Mouse (Mus musculus): ENCODE results near the gene 4930470P17Rik. TPM values are rescaled to one million over a fixed set of nuclear protein-coding genes. Genes with fewer than 3 reads are reported as not detected.
"Not testable (repeated sequence)": the region's sequence is repeated elsewhere in the genome, so short reads cannot be mapped to it uniquely, and the experiment has no call there.

4930470P17Rik gene
- total and polyA plus RNA-seq, 3 experiments: not detected

- Histone ChIP-seq H3K79me2 (replicated peaks; ENCODE audit: control insufficient read depth, insufficient read depth, low read length) (no peaks in the 10 kb centered on the region), H3K9ac (ENCODE audit: low read depth, low read length) (no peak overlapping the region), H3K36me3 (ENCODE audit: control insufficient read depth, insufficient read depth, low read length) (no peaks in the 10 kb centered on the region), H3K27ac (no peak overlapping the region), H3K4me1 (ENCODE audit: control insufficient read depth, insufficient read depth, low read length) (no peaks in the 10 kb centered on the region; the same call in 1 of the 2 replicates), H3K27me3 (ENCODE audit: control insufficient read depth, insufficient read depth, low read length) (no peaks in the 10 kb centered on the region), H3K4me3 (no peak overlapping the region)
- TF ChIP-seq CTCF (IDR thresholded peaks at IDR 0.05) (no peak), POLR2A (IDR thresholded peaks at IDR 0.05; ENCODE audit: insufficient read depth, low read depth, low read length) (no peak), EP300 (IDR thresholded peaks at IDR 0.05; ENCODE audit: insufficient read depth, low read depth, low read length) (no peak)
- intact Hi-C loops (cut with DNase I): no loop called here
- no peak for DNase-seq
- WGBS: 82% methylated on average over 13 of the region's 13 CpGs
Measured at GRCm38 (mm10) chr2:170622985-170623384, 21.2 kb upstream of the 4930470P17Rik start.

- H3K36me3 ChIP-seq (ENCODE audit: control insufficient read depth, insufficient read depth, low read length): no peaks in the 10 kb centered on the region
- no peaks in the 10 kb centered on the region; the same call in 1 of the 2 replicates for H3K4me1 ChIP-seq (ENCODE audit: control insufficient read depth, insufficient read depth, low read length)
- H3K79me2 ChIP-seq (replicated peaks; ENCODE audit: control insufficient read depth, insufficient read depth, low read length): no peaks in the 10 kb centered on the region
- 79% methylated on average over 12 of the region's 12 CpGs for whole genome bisulfite sequencing
- no peak overlapping the region for H3K4me3 ChIP-seq
- no peaks in the 10 kb centered on the region for H3K27me3 ChIP-seq (ENCODE audit: control insufficient read depth, insufficient read depth, low read length)
- H3K27ac ChIP-seq: no peak overlapping the region
- intact Hi-C loops (cut with DNase I): no loop called here
- TF ChIP-seq EP300 (IDR thresholded peaks at IDR 0.05; ENCODE audit: insufficient read depth, low read depth, low read length) (no peak), CTCF (IDR thresholded peaks at IDR 0.05) (no peak), POLR2A (IDR thresholded peaks at IDR 0.05; ENCODE audit: insufficient read depth, low read depth, low read length) (no peak)
- no peak overlapping the region for H3K9ac ChIP-seq (ENCODE audit: low read depth, low read length)
- no peak for DNase-seq
Measured at GRCm38 (mm10) chr2:170618862-170619492, 17.2 kb upstream of the 4930470P17Rik start.

- H3K36me3 ChIP-seq (ENCODE audit: control insufficient read depth, insufficient read depth, low read length); H3K4me1 ChIP-seq (ENCODE audit: control insufficient read depth, insufficient read depth, low read length); H3K27ac ChIP-seq; H3K9ac ChIP-seq (ENCODE audit: low read depth, low read length); H3K79me2 ChIP-seq (replicated peaks; ENCODE audit: control insufficient read depth, insufficient read depth, low read length); DNase-seq; intact Hi-C loops (cut with DNase I); H3K27me3 ChIP-seq (ENCODE audit: control insufficient read depth, insufficient read depth, low read length); H3K4me3 ChIP-seq: not testable (repeated sequence)
- 0 out of 2 replicates have a peak, but pooled peaks have one; percentile 4 for TF ChIP-seq CTCF (IDR thresholded peaks at IDR 0.05)
- WGBS: 62% methylated on average over 5 of the region's 5 CpGs
Measured at GRCm38 (mm10) chr2:170611794-170612193, 10.0 kb upstream of the 4930470P17Rik start.

- Histone ChIP-seq H3K27ac (no peak overlapping the region), H3K27me3 (ENCODE audit: control insufficient read depth, insufficient read depth, low read length) (no peaks in the 10 kb centered on the region), H3K4me1 (ENCODE audit: control insufficient read depth, insufficient read depth, low read length) (no peaks in the 10 kb centered on the region), H3K4me3 (no peak overlapping the region), H3K36me3 (ENCODE audit: control insufficient read depth, insufficient read depth, low read length) (no peaks in the 10 kb centered on the region), H3K79me2 (replicated peaks; ENCODE audit: control insufficient read depth, insufficient read depth, low read length) (no peaks in the 10 kb centered on the region), H3K9ac (ENCODE audit: low read depth, low read length) (no peak overlapping the region)
- no peak for DNase-seq
- 76% methylated on average over 5 of the region's 5 CpGs for WGBS
- no peak for TF ChIP-seq CTCF (IDR thresholded peaks at IDR 0.05)
- no peak for TF ChIP-seq EP300 (IDR thresholded peaks at IDR 0.05; ENCODE audit: insufficient read depth, low read depth, low read length)
- TF ChIP-seq POLR2A (IDR thresholded peaks at IDR 0.05; ENCODE audit: insufficient read depth, low read depth, low read length): no peak
- intact Hi-C loops (cut with DNase I): no loop called here
Measured at GRCm38 (mm10) chr2:170601171-170601570, 646 bp downstream of the 4930470P17Rik start.

- Histone ChIP-seq H3K4me1 (ENCODE audit: control insufficient read depth, insufficient read depth, low read length) (no peaks in the 10 kb centered on the region), H3K27ac (no peak overlapping the region), H3K79me2 (replicated peaks; ENCODE audit: control insufficient read depth, insufficient read depth, low read length) (no peaks in the 10 kb centered on the region), H3K9ac (ENCODE audit: low read depth, low read length) (no peak overlapping the region), H3K4me3 (no peak overlapping the region), H3K27me3 (ENCODE audit: control insufficient read depth, insufficient read depth, low read length) (no peaks in the 10 kb centered on the region), H3K36me3 (ENCODE audit: control insufficient read depth, insufficient read depth, low read length) (no peaks in the 10 kb centered on the region)
- intact Hi-C loops (cut with DNase I): loop anchor here (2.0 kb wide), 2 partner anchors 77 to 275 kb away; no protein-coding TSS in a partner anchor
- TF ChIP-seq EP300 (IDR thresholded peaks at IDR 0.05; ENCODE audit: insufficient read depth, low read depth, low read length): no peak
- no peak for TF ChIP-seq POLR2A (IDR thresholded peaks at IDR 0.05; ENCODE audit: insufficient read depth, low read depth, low read length)
- peak; percentile 72 for TF ChIP-seq CTCF (IDR thresholded peaks at IDR 0.05)
- DNase-seq: no peak
- WGBS: 19% methylated on average over 2 of the region's 2 CpGs
Measured at GRCm38 (mm10) chr2:170597586-170597985, 4.2 kb downstream of the 4930470P17Rik start.

GRCm38 (mm10) chr2:170596726-170597125 is 5.1 kb downstream of the 4930470P17Rik start:
- intact Hi-C loops (cut with DNase I): loop anchor here (2.0 kb wide), 2 partner anchors 76 to 276 kb away; no protein-coding TSS in a partner anchor
- no peaks in the 10 kb centered on the region for H3K36me3 ChIP-seq (ENCODE audit: control insufficient read depth, insufficient read depth, low read length)
- no peaks in the 10 kb centered on the region for H3K4me1 ChIP-seq (ENCODE audit: control insufficient read depth, insufficient read depth, low read length)
- H3K4me3 ChIP-seq: no peak overlapping the region
- 11% methylated on average over 1 of the region's 1 CpGs for WGBS
- H3K9ac ChIP-seq (ENCODE audit: low read depth, low read length): no peak overlapping the region
- no peaks in the 10 kb centered on the region for H3K79me2 ChIP-seq (replicated peaks; ENCODE audit: control insufficient read depth, insufficient read depth, low read length)
- TF ChIP-seq EP300 (IDR thresholded peaks at IDR 0.05; ENCODE audit: insufficient read depth, low read depth, low read length): no peak
- TF ChIP-seq CTCF (IDR thresholded peaks at IDR 0.05): peak; percentile 61
- H3K27me3 ChIP-seq (ENCODE audit: control insufficient read depth, insufficient read depth, low read length): no peaks in the 10 kb centered on the region
- H3K27ac ChIP-seq: no peak overlapping the region
- DNase-seq: peak; percentile 9 to 55

Measured in heart, adult 2 months (tissue).